Mouse (Mus musculus) midbrain, embryonic 10.5 days (tissue): ENCODE measurements around the gene Lyzl4. TPM values are rescaled to one million over a fixed set of nuclear protein-coding genes. Genes with fewer than 3 reads are reported as not detected.

ENCODE experiments used
- DNase-seq: peaks from one replicate; pipeline ENCODE4 v3.0.0-alpha.2; 2017; ENCODE audit warnings: low spot score
- H3K27ac ChIP-seq: fragments of 300-500 bp; sonication (generic); replicated peaks from 2 replicates; pipeline ENCODE4 v1.5.1; 2016; ENCODE audit warnings: mild to moderate bottlenecking
- H3K27me3 ChIP-seq: fragments of 300-500 bp; sonication (generic); 2 replicates; pipeline ENCODE4 v1.6.1; 2016; ENCODE audit warnings: low read depth, mild to moderate bottlenecking; ENCODE audit not compliant: poor library complexity, severe bottlenecking
- H3K36me3 ChIP-seq: fragments of 300-500 bp; sonication (generic); 2 replicates; pipeline ENCODE4 v1.6.1; 2016; ENCODE audit warnings: mild to moderate bottlenecking, moderate library complexity
- H3K4me1 ChIP-seq: fragments of 300-500 bp; sonication (generic); 2 replicates; pipeline ENCODE4 v1.6.1; 2016
- H3K4me3 ChIP-seq: fragments of 300-500 bp; sonication (generic); 2 replicates; pipeline ENCODE4 v1.5.1; 2016; ENCODE audit warnings: mild to moderate bottlenecking, moderate library complexity
- H3K9me3 ChIP-seq: fragments of 300-500 bp; sonication (generic); replicated peaks from 2 replicates; pipeline ENCODE4 v1.6.1; 2016; ENCODE audit warnings: mild to moderate bottlenecking
- WGBS: fragments of 180-500 bp; shearing (Covaris S2); methylation state at CpG from one replicate; pipeline ENCODE4 v1.1.7; 2016; 5-methylcytosine and 5-hydroxymethylcytosine counted together
- polyA plus RNA-seq: library from polyadenylated mRNA; unstranded; fragments of >200 nt; fragmentation: Nextera tagmentation; extraction: Ambion mirVana; gene quantifications from 2 replicates; pipeline ENCODE4 v1.2.1, GENCODE M21; 2016

Gene Lyzl4
- polyA plus RNA-seq, 1 experiment from 2014 or later = not detected

- peaks cover 9% of the 10 kb centered on the region; the same call in 1 of the 2 replicates for H3K9me3 ChIP-seq
- 84% methylated on average over 13 of the region's 13 CpGs for WGBS
- H3K4me3 ChIP-seq = no peak overlapping the region
- no peaks in the 10 kb centered on the region for H3K36me3 ChIP-seq
- H3K27ac ChIP-seq = no peak overlapping the region
- H3K27me3 ChIP-seq = no peaks in the 10 kb centered on the region
- no peaks in the 10 kb centered on the region for H3K4me1 ChIP-seq
- DNase-seq = no peak
These were observed 48.8 kb downstream of the Lyzl4 start for GRCm38 (mm10) chr9:121592948-121593550.

- Histone ChIP-seq H3K4me1 (no peaks in the 10 kb centered on the region), H3K27me3 (no peaks in the 10 kb centered on the region), H3K27ac (no peak overlapping the region), H3K4me3 (no peak overlapping the region), H3K9me3 (peaks cover 9% of the 10 kb centered on the region; the same call in 1 of the 2 replicates), H3K36me3 (no peaks in the 10 kb centered on the region)
- DNase-seq = no peak
- 59% methylated on average over 2 of the region's 2 CpGs for WGBS
These were observed 52.4 kb downstream of the Lyzl4 start for GRCm38 (mm10) chr9:121589533-121589932.

DNA sequence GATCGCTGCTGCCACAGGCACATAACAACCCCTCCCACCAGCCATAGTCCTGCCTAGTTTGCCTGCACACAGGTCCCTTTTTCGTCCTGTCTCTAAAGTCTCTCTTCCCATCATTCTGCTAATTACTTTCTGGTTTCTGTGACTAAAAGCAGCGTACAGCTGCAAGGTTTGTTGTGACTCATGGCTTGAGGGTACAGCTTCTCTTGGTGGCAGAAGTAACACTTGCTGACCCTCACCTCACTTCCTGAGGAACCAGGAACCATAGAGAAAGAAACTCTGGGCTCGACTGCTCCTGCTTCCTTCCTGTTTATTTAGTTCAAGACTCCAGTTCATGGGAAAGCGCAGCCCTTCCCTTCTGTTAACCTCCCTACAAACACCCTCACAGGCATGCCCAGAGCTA lies 67.5 kb downstream of the Lyzl4 start:
- WGBS = 79% methylated on average over 5 of the region's 5 CpGs
- H3K27ac ChIP-seq = no peak overlapping the region
- H3K9me3 ChIP-seq = 0 out of 2 replicates have a peak, but pooled peaks cover 4% of the 10 kb centered on the region
- no peaks in the 10 kb centered on the region for H3K36me3 ChIP-seq
- H3K4me1 ChIP-seq = 0 out of 2 replicates have a peak, but pooled peaks cover 4% of the 10 kb centered on the region
- no peak for DNase-seq
- H3K27me3 ChIP-seq = no peaks in the 10 kb centered on the region
- H3K4me3 ChIP-seq = no peak overlapping the region

GRCm38 (mm10) chr9:121568451-121568850 lies 73.4 kb downstream of the Lyzl4 start:
- H3K9me3 ChIP-seq = 0 out of 2 replicates have a peak, but pooled peaks cover 4% of the 10 kb centered on the region
- no peaks in the 10 kb centered on the region for H3K27me3 ChIP-seq
- no peak overlapping the region for H3K27ac ChIP-seq
- 44% methylated on average over 1 of the region's 1 CpGs for WGBS
- peaks cover 8% of the 10 kb centered on the region for H3K4me1 ChIP-seq
- H3K4me3 ChIP-seq = no peak overlapping the region
- DNase-seq = no peak
- no peaks in the 10 kb centered on the region for H3K36me3 ChIP-seq

DNA sequence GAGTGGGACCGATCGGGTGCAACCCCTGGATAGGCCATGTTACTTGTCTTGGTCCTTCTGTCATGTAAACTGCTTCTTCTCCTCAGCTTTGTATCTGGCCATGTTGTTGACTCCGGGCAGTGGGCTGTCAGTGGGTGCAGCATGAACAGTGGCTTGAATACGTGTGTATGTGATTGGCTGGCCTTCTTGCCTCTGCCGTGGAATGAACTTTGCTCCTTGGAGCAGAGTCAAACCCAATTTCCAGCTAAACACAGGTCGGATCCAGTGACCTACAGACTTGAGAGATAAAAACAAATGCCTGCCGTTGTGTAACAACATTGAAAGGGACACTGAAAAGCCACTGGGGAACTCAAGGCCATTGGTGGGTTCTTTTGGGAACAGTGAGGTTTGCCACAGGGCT lies 75.5 kb downstream of the Lyzl4 start:
- Histone ChIP-seq H3K9me3 (0 out of 2 replicates have a peak, but pooled peaks cover 4% of the 10 kb centered on the region), H3K27ac (no peak overlapping the region), H3K36me3 (no peaks in the 10 kb centered on the region), H3K27me3 (no peaks in the 10 kb centered on the region), H3K4me1 (peaks cover 3% of the 10 kb centered on the region), H3K4me3 (no peak overlapping the region)
- WGBS = 87% methylated on average over 7 of the region's 7 CpGs
- no peak for DNase-seq

DNA sequence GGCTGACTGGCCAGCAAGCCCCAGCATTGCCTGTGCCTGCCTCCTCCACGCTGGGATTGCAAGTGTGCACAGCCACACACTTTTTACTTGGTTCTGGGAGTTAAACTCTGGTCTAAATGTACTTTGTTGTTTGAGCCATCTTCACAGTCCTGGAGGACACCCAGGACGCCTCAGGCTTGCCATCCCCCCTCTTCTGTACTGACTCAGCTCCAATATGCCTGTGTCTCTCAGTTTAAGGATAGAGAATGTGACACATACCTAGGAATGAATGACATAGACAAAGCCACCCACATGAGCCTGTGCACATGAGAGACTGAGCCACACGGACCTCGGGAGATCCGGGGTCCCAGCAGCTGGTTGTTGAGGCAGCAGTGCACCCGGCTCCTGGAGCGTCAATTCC lies 78.6 kb downstream of the Lyzl4 start:
- WGBS = 91% methylated on average over 7 of the region's 7 CpGs
- H3K9me3 ChIP-seq = no peaks in the 10 kb centered on the region
- H3K36me3 ChIP-seq = no peaks in the 10 kb centered on the region
- no peak for DNase-seq
- no peaks in the 10 kb centered on the region for H3K4me1 ChIP-seq
- H3K4me3 ChIP-seq = no peak overlapping the region
- no peaks in the 10 kb centered on the region for H3K27me3 ChIP-seq
- H3K27ac ChIP-seq = no peak overlapping the region

DNA sequence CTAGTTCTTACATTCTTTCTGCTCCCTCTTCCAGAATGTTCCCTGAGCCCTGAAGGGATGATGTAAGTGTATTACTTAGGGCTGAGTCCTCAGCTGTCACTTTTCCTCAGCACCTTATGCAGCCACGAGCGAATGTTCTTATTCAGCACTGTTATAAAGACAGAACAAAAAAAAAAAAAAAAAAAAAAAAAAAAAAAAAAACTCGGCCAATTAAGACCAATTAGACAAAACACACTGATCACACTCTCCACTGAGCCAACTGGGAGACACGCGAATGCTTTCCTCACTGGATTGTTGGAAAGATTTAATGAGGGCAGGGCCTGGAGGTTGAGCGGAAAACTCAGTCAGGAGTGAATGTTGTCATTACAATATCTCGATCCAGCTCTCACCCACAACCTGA lies 81.4 kb downstream of the Lyzl4 start:
- DNase-seq = no peak
- Histone ChIP-seq H3K27me3 (no peaks in the 10 kb centered on the region), H3K9me3 (no peaks in the 10 kb centered on the region), H3K27ac (no peak overlapping the region), H3K4me3 (no peak overlapping the region), H3K4me1 (peaks cover 7% of the 10 kb centered on the region), H3K36me3 (no peaks in the 10 kb centered on the region)
- WGBS = 80% methylated on average over 7 of the region's 7 CpGs

GRCm38 (mm10) chr9:121558167-121558566 lies 83.7 kb downstream of the Lyzl4 start:
- H3K4me3 ChIP-seq = no peak overlapping the region
- H3K27me3 ChIP-seq = no peaks in the 10 kb centered on the region
- peaks cover 9% of the 10 kb centered on the region for H3K4me1 ChIP-seq
- no peaks in the 10 kb centered on the region for H3K36me3 ChIP-seq
- no peak for DNase-seq
- H3K9me3 ChIP-seq = no peaks in the 10 kb centered on the region
- WGBS = 87% methylated on average over 6 of the region's 6 CpGs
- no peak overlapping the region for H3K27ac ChIP-seq

DNA sequence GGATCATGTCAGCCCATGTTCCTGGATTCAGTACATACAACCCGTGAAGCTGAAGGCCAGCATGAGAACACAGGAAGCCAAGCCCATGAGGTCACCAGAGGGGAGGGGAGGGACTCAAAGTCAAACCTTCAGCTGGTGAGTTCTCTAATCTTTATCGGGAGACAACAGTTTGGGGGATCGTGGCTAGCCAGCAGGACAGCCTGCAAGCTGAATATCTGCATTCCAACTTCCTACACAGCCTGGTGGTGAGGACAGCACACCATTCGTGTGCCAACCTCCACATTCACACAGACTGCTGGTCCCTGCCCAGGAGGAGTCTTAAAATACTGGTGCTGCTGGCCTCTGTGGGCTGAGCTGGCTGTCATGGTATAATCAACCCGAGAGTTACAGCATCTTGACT lies 85.0 kb downstream of the Lyzl4 start:
- no peak for DNase-seq
- no peaks in the 10 kb centered on the region for H3K9me3 ChIP-seq
- H3K27ac ChIP-seq = no peak overlapping the region
- WGBS = 81% methylated on average over 5 of the region's 5 CpGs
- peaks cover 9% of the 10 kb centered on the region for H3K4me1 ChIP-seq
- H3K27me3 ChIP-seq = no peaks in the 10 kb centered on the region
- H3K4me3 ChIP-seq = no peak overlapping the region
- no peaks in the 10 kb centered on the region for H3K36me3 ChIP-seq

GRCm38 (mm10) chr9:121555395-121556000 lies 86.4 kb downstream of the Lyzl4 start:
- Histone ChIP-seq H3K4me1 (peaks cover 9% of the 10 kb centered on the region), H3K27ac (0 out of 2 replicates have a peak overlapping the region, but pooled peaks have one; percentile 23), H3K27me3 (no peaks in the 10 kb centered on the region), H3K36me3 (no peaks in the 10 kb centered on the region), H3K9me3 (no peaks in the 10 kb centered on the region), H3K4me3 (no peak overlapping the region)
- WGBS = 63% methylated on average over 9 of the region's 9 CpGs
- DNase-seq = peak; percentile 27

- H3K4me1 ChIP-seq = peaks cover 9% of the 10 kb centered on the region
- no peaks in the 10 kb centered on the region for H3K36me3 ChIP-seq
- no peaks in the 10 kb centered on the region for H3K9me3 ChIP-seq
- no peaks in the 10 kb centered on the region for H3K27me3 ChIP-seq
- 77% methylated on average over 4 of the region's 4 CpGs for WGBS
- H3K27ac ChIP-seq = no peak overlapping the region
- no peak overlapping the region for H3K4me3 ChIP-seq
- no peak for DNase-seq
These were observed 88.3 kb downstream of the Lyzl4 start for GRCm38 (mm10) chr9:121553643-121554042.

GRCm38 (mm10) chr9:121550327-121550771 lies 91.5 kb downstream of the Lyzl4 start:
- no peak for DNase-seq
- Histone ChIP-seq H3K4me1 (peaks cover under 1% of the 10 kb centered on the region; the same call in 1 of the 2 replicates), H3K27ac (no peak overlapping the region), H3K9me3 (no peaks in the 10 kb centered on the region), H3K36me3 (no peaks in the 10 kb centered on the region), H3K27me3 (no peaks in the 10 kb centered on the region), H3K4me3 (no peak overlapping the region)
- WGBS = 64% methylated on average over 5 of the region's 5 CpGs

DNA sequence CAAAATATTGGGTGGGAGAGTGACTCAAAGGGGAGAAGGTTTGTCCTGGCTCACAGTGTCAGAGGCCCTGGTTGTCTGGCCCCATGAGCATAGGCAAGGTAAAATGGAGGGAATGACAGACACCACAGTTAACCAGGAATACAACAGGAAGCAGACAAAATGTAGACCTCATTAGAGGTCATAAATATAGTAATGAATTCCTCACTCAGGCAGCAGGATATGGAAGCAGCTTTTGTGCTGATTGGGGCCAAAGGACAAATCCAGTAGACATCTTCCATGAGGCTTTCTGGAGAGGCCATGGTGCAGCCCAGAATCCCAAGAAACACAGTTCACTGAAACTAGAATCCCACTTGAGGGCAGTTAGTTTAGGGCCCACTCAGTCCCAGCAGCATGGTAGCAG lies 92.5 kb downstream of the Lyzl4 start:
- no peak overlapping the region for H3K4me3 ChIP-seq
- H3K4me1 ChIP-seq = no peaks in the 10 kb centered on the region
- no peak overlapping the region for H3K27ac ChIP-seq
- H3K36me3 ChIP-seq = no peaks in the 10 kb centered on the region
- no peak for DNase-seq
- no peaks in the 10 kb centered on the region for H3K27me3 ChIP-seq
- no peaks in the 10 kb centered on the region for H3K9me3 ChIP-seq
